Mouse (Mus musculus): ENCODE results near the gene Obsl1.

DNA sequence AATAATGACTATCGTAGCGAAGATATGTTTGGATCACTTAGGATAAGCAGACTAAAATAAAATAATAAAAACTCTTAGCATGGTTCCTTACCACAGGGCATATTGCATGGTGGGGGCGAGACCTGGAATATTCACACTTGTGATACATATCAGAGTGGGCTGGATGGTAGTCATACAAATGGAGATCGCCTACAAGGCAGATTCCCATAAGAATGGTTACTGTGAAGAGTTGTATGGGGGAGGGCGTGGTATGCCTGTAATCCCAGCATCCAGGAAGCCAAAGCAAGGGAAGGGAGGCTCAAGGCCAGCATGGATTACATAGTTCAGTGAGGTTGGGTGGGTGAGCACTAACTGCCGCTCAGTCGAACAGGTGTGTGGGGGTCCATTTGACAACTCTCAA is 25.5 kb downstream of the Obsl1 start:
- TF ChIP-seq CTCF (conservative IDR thresholded peaks at IDR 0.05; ENCODE audit: insufficient read depth, insufficient read length, low read depth, low read length): no peak
- no peak for TF ChIP-seq POLR2A (IDR thresholded peaks at IDR 0.05; ENCODE audit: low read depth, low read length)
